Mouse (Mus musculus): Measurements from ENCODE around the gene Tmem106a.
"Not testable (repeated sequence)": the region's sequence is repeated elsewhere in the genome, so short reads cannot be mapped to it uniquely, and the experiment has no call there.

The Tmem106a gene

DNA sequence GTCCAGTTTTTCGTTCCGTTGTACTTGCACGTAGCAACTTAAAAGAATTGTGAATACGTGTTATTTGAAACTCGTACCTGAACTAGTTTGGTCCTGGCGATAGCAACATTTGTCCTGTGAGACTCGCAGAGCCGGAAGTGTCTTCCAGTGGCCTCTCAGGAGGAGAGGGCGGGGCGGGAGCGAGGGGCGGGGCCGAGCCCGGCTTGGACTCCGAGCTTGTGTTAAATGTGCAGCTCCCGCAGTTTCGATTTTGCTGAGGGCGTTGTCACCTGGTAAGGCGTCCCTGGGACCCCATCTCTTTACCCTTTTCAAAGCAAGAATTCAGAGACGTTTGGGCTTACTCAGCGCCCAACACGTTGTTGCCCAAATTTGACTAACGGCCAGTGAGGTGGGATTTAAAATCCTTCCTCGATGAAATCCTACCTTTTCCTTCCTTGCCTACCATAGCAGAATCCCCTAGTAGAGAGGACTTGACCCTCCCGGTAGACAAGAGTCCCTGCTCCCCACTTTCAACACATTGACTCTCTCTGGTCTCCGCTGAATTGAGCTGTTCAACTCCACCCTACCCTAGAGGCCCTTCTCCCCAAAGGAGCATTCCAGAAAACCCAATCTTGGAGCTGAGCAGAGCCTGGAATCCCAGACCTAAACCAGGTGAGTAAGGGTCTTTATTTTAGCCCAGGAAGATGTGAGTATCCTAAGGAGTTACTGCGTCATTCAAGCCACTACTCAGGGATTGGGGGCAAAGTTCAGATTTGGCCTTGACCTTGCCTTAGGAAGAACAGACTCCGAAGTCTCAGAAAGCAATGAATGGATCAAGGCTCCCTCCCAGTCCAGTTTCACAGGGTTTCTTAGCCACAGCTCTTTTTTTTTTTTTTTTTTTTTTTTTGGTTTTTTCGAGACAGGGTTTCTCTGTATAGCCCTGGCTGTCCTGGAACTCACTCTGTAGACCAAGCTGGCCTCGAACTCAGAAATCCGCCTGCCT is at the start of gene Tmem106a:
Gene Tmem106a, plus strand, starts transcription at position 189 of the 982 bp plus-strand sequence.
- CTCF ChIA-PET = interaction anchor here (1.1 kb wide), 1 partner anchor 20 kb away, joined by 3 read pairs; no protein-coding TSS in a partner anchor

DNA sequence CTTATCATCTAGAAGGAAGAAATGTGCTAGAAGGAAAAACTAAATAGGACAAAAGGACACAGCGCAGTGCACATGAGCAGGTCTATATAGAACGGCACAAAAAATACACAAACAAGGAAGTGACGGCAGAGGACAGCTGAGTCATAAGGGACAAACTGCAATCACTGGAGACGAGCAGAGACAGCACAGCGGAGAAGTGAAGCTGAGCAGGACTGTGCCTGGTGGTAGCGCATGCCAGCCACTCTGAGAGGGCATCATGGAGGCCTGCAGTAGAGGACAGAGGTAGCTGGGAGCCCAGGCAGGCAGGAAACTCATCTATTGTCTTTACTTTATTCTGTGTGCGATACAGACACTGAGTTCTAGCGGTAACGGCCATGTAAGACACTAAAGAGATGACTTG is 38.5 kb upstream of the Tmem106a start:
- CTCF ChIA-PET = no interaction called here

DNA sequence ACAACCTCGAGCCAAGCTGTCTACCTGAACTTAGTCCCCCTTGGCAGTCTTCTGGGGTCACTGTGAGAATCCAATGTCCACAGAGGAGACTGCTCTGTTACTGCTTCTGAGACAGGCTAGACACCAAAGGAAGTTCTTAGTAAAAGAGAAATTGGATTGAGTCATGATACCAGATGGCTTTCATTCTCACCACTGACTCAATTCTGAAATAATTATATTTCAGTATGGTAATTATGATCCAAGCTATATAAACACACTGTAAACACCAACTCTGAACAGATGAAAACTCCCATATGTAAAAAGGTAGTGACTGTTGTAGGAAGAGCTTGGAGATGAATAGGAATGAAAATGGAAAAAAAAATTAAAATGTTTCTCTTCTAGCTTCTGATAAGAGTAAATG is 37.9 kb upstream of the Tmem106a start:
- CTCF ChIA-PET = interaction anchor here (0.6 kb wide), 1 partner anchor 1604 kb away, joined by 6 read pairs; no protein-coding TSS in a partner anchor

DNA sequence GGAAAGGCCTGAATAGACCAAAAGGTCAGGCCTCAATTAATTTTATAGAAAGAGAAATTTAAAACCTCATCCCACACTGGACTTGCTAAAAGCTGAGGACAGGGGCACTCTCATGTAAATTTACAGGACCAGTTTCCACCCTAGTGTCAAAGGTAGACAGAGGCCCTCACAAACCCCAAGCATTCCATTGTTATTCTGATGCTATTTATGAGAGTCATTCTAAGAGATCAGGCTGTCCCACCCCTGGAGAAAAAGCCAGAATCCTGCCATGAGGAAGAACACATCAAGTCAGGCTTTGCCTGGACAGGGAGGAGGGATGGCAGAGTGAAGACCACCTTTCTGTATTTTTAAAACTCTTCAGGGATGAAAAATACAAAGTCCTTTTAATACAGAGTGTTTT is 33.5 kb upstream of the Tmem106a start:
- CTCF ChIA-PET = no interaction called here

DNA sequence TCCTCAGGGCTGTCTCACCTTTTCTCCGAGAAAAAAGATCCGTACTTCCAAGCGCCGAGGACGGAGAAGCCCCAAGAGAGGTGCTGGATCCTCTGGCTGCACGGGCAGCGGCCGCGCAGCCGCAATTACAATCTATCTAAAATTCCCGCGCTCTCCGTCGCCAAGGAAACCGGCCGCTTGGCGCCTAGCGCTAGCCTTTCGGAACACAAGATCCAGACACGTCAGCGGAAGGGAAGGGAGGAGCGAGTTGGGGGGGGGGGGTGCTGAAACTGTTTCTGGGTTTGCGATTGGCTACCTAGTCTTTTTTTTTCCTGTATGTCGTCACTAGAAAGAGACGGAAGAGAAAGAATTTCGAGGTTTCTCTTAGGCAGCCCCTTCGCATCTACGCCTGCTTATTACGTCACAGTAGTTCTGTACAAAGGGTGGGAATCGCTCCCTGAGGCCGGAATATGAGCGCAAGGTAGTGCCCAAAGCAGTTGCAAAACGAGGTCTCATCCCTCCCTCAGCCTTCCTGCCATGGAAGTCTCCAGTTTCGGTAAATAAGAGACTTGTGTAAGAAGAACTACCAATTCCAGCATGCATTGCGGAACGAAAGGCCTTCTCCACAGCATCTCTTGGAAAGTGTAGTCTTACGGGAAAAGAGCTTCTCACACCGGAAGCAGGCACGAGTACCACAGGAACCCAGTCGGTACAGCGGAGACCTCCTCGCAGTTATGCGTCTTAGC is 30.1 kb upstream of the Tmem106a start, which contains the start of the genes Brca1 and Nbr1:
Gene Brca1, minus strand, starts transcription at position 205 of the 725 bp plus-strand sequence.
Gene Nbr1, plus strand, starts transcription at position 399 of the 725 bp plus-strand sequence.
- CTCF ChIA-PET = no interaction called here

DNA sequence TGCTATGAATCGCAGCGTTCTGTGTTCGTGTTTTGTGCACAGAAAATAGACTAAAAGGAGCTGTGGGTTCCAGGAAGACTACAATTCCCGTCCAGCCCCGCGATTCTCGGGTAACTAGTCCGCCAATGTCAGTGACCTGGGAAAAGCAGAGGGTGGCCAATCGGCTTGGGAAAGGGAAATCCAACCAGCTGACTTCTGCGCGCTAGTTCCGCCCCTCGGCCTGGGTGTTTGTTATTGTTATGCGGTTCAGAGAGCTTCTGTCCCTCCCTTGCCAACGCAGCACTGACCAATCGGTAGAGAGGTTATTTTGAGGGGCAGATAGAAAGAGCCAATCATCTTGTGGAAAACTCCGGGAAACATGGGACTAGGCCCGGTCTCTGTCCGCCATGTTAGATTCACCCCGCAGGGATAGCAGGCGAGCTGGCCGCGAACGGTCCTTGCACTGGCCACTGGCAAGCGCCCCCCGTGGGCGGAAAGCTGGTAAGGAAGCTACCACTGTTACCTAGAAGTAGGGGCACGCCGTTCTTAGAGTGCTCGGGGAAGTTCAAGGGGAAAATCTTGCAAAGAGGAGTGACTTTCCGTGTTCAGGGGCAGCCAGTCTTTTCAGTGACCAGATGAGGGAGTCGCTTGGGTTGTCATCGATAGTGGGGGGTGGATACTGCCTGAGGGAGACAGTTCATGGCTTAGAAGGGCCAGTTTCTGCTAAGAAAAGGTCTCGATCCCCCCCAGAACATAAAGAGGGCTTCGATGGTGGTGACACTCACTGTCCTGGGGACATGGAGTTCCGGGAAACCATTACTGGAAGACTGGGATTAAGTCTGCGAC is 29.4 kb upstream of the Tmem106a start:
- CTCF ChIA-PET = interaction anchor here (1.0 kb wide), 1 partner anchor 13 kb away, joined by 4 read pairs; no protein-coding TSS in a partner anchor

DNA sequence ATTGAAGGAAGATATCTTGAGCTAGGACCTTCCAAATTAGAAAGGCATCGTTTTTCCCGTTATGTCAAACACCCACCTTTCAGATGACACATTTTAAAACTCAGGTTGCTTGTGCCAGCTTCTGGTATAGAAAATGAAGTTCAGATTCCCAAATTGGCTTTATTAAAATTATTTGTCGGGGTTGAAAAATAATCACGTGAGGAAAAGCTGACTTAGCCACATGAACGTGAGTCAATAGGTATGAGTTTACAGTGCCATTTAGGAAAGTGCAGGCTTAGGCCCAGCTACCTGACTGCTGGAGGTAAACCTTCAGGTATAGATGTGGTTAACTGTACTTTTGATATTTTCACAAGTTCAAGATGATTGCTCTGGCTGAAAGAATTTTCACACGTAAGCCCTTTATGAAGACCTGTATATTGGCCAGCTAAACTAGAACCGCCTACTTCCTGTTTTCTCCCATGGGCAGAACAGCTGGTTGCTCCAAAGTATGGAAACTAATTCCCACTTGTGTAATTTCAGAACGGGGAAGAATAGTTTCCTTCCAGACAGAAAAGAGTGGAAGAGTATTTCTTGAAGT is 28.6 kb upstream of the Tmem106a start:
- CTCF ChIA-PET = interaction anchor here (1.0 kb wide), 1 partner anchor 13 kb away, joined by 4 read pairs; no protein-coding TSS in a partner anchor

DNA sequence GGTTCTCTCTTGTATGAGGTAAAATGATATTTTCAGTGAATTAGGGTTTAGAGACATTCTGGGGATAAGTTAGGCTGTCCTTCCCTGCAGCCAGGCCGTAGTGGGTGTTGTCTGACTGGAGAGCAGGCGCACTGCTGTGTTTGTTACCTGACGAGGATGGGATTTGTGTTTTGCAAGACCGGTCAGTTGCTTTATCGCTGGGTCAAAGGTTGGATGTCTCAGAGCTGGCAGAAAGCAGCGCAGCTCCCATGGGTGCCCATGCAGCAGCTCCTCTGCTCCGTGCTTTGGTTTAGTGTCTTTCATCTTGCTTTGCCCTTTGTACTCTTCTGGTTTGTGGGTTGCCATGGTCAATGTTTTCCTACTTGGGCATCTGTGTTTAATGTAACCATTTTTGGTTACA is 25.5 kb upstream of the Tmem106a start:
- CTCF ChIA-PET = interaction anchor here (0.7 kb wide), 1 partner anchor 81 kb away, joined by 4 read pairs; no protein-coding TSS in a partner anchor

DNA sequence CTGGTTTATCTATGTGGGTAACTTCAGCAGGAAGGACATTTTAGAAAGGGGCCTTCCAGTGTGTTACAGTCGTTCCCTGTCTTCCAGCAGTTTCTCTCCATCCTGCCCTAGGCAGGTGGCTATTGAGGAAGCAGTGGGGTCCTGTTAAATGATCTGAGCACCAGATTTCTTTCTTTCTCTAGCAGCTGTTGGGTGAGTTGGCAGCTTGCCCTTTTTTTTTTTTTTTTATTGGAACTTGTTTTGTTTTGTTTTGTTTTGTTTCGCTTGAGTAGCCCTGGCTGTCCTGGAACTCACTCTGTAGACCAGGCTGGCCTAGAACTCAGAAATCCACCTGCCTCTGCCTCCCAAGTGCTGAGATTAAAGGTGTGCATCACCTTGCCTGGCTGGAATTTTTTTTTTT is 25.1 kb upstream of the Tmem106a start:
- CTCF ChIA-PET = no interaction called here

DNA sequence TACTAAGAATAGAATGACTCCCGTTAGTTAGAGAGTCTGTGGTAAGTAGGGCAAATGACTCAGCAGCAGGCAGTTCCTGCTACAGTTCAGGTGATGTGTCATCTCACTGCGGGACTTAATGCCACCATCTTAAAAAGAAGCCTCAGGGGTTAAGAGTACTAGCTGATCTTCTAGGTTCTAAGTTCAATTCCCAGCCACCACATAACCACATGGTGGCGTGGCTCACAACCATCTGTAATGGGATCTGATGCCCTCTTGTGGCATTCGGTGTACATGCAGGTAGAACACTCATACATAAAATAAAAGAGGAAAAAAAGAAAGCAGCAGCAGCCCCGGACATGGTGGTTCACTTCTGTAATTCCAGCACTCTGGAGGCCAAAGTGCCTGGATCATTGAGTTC is 19.7 kb upstream of the Tmem106a start:
- CTCF ChIA-PET = interaction anchor here (0.8 to 1.0 kb wide), 2 partner anchors 21 to 245 kb away, joined by 3 read pairs; no protein-coding TSS in a partner anchor

DNA sequence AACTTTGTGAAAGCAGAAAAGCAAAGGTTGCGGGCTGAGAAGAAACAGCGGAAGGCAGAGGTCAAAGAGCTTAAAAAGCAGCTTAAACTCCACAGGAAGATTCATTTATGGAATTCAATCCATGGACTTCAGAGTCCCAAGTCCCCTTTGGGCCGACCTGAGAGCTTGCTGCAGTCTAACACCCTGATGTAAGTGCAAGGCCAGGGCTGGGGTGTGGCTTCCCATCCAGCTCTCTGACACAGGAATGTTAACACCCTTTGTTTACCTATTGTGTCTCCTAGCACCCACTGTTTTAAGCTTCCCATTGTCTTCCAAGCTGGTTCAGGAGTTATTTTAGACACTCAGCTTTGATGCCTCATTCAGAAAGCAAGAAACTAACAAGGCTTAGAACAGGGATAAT is 13.6 kb upstream of the Tmem106a start:
- CTCF ChIA-PET = interaction anchor here (0.8 kb wide), 1 partner anchor 914 kb away, joined by 4 read pairs; no protein-coding TSS in a partner anchor

DNA sequence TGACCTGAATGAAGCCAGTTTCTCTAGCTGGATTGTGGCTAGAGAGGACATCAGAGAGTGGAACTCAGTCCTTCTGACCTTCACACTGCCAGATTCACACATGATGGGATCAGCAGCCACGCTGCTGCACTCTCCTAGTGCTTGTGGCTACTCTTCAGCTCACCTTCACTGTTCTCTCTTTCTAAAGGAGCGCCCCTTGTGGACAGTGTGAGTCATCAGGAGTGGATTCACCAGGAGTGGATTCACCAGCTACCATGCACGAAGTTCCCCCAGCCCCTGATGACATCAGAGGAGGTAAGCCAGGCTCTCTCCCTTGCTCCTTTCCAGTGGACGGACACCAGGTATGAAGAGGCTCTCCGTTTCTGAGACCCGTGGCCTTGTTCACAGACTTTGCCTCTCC is 5.9 kb upstream of the Tmem106a start:
- CTCF ChIA-PET = no interaction called here

DNA sequence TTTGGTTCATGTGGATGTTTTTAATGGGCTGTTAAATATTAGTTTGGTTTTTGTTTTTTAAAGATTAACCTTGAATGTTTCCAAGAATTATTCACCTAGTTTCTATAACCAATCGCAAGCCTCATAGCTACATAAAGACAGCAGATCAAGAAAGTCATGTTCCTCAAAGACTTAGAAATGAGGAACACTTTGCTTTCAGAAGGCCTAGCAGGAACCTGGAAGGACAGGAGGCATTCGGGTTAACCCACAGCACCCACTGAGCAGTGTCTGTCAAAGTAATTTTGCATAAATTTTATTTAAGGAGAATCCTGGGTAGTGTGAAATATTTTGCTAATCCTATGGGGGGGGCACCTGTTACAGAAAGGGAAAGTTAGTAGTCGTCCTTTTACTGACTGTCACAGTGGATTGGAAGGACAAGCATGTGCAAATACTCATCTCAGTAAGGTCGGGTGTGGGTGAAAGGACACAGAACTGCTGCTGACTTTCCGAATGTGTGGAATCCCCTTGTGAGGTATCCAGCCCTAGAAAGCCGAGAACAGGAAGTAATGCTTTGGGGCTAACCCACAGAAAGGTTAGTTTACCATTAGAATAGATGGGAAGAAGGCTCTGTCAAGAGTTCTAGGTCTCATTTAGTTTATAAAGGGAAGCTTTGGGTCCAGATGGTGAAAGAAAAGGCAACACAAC is 819 bp upstream of the Tmem106a start:
- CTCF ChIA-PET = no interaction called here

DNA sequence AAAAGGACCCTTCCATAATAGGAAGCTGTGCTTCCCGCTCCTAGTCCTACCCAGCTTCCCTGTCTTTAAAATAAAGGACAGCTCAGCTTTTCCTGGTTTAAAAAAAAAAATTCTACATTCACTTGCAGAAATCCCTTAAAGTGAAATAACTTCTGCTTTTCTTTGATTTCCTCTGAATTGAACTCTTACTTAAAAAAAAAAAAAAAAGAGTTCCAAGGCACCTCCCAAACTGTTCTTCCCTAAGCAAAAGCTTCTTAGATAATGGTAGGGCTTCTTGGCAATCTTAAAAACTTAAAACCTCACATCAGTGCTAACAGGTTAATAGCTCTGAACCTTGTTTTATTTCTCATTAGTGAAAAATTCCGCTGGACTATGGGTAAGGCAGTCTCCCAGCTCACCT is 1.2 kb downstream of the Tmem106a start:
- CTCF ChIA-PET = interaction anchor here (1.1 kb wide), 1 partner anchor 20 kb away, joined by 3 read pairs; no protein-coding TSS in a partner anchor

DNA sequence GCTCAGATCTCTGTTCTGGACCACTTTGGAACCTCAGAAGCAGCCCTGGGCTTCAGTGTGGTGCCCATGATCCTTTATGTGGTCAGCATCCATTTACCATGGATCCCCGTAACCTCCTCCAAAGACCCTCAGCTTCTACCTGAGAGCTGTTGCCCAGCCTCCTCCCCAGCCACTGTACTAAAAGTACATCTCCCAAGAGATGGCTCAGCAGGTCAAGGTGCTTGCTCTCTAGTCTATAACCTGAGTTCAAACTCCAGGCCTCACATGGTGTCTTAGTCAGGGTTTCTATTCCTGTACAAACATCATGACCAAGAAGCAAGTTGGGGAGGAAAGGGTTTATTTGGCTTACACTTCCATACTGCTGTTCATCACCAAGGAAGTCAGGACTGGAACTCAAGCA is 3.0 kb downstream of the Tmem106a start:
- CTCF ChIA-PET = not testable (repeated sequence)

DNA sequence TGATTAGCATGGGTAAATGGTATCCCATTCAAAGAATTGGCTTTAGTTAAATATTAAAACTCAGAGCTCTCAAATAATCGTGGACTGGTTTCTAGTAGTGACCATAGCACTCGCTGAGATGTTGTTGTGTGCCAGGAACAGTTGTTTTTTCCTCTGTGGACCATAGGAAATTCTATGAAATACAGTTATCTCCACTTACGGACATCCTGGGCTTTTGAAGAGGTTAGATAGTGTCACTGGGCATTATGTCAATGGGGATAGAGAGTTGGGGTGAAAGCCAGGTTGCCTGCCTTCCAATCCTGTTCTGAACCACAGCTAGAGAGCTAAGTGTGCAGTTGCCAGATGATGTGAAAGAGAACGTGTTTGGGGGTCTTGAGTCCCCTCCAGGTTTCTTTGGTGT is 3.8 kb downstream of the Tmem106a start:
- CTCF ChIA-PET = interaction anchor here (0.5 kb wide), 1 partner anchor 40 kb away, joined by 3 read pairs; no protein-coding TSS in a partner anchor

DNA sequence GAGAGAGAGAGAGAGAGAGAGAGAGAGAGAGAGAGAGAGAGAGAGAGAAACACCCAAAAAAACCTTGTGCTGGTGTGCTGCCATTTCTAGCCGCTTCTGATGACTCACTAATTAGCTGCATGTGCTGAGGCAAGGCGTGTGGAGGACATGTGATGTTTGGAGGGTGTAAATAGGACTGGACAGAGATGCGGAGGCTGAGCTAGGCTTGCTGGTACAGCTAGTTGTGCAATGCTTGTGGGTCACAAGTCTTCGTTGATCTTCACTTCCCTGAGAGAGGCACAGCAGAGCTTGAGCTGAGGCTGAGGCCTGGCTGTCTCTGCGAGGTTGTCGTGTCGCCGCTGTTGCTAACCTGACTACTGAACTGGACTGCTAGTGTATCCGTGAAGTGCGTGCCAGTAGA is 5.6 kb downstream of the Tmem106a start:
- CTCF ChIA-PET = no interaction called here

DNA sequence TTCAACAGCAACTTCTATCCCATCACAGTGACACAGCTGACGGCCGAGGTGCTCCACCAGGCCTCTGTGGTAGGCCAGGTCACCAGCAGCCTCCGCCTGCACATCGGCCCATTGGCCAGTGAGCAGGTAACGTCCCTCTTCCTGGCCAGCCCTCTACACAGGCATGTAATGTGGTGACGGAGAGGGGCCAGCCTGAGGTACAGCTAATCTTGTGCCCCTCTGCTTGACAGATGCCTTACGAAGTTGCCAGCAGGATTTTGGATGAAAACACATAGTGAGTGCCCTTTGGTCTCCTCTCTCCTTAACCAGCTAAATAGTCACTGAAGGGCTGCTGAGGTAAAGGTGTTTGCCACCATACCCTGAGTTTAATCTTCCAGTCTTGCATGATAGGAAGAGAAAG is 6.8 kb downstream of the Tmem106a start:
- CTCF ChIA-PET = no interaction called here

DNA sequence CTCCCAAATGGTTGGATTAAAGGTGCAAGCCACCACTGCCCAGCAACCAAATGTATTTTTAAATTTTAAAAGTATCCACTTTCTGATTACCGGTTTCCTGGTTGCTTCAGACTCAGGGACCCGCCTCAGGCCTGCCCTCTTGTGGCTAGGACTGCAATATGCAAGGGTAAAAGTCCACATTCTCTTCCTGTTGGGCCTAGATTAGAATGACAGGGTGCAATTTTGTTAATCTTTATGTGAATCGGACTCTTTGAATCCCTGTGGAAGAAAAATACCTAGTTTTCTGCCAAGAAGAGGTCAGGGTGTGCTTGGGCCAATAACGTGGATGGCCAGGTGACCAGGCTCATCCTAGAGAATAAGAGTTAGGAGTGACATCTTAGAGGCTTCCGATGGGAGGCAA is 7.4 kb downstream of the Tmem106a start:
- CTCF ChIA-PET = no interaction called here

DNA sequence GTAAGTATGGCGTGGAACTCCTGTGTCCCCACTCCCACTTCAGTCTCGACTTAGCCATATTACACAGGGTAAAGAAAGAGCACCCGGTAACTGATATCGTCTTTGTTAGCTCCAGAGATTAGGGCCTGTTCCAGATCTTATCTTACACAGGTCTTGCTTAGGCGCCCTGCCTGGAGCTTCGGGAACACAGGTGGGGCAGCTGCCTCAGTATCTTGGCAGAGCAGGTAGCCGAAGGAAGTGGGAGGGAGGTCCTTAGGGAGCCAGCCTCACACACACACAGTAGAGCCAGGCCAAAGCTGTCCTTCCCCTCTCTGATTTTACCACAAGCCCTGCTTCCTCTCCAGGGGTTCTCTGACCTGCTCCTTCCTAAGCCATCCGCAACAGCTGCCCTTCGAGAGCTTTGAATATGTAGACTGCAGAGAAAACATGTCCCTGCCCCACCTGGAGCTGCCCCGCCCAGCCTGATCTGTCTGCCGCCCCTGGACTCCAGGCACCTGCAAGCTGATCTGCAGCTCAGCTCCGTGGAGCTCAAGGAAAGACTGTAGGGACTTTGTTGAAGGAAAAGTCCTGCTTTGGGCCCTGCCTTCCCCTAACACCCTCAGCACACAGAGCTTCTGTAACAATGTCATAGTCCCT is 8.1 kb downstream of the Tmem106a start:
- CTCF ChIA-PET = interaction anchor here (0.5 kb wide), 1 partner anchor 799 kb away, joined by 3 read pairs; no protein-coding TSS in a partner anchor

All from spleen, embryonic (tissue).